Mouse (Mus musculus) stomach, embryonic 14.5 days (tissue): ENCODE data around the gene Slc25a51. TPM values are rescaled to one million over a fixed set of nuclear protein-coding genes. Genes with fewer than 3 reads are reported as not detected.

Source experiments
- ATAC-seq: fragments of 200-750 bp; cut with Nextera tagmentation; 2 replicates; pipeline ENCODE4 v1.8.0; 2017; ENCODE audit warnings: low read depth, moderate TSS enrichment; ENCODE audit not compliant: insufficient number of reproducible peaks, insufficient read depth, low FRiP score
- H3K27ac ChIP-seq: fragments of 300-500 bp; sonication (generic); 2 replicates; pipeline ENCODE4 v1.5.1; 2014; ENCODE audit warnings: mild to moderate bottlenecking, low read length, moderate library complexity, mixed read lengths
- H3K27me3 ChIP-seq: fragments of 300-500 bp; sonication (generic); 2 replicates; pipeline ENCODE4 v1.6.1; 2014; ENCODE audit warnings: low read length, control low read depth, mixed read lengths; ENCODE audit not compliant: control insufficient read depth, insufficient read depth
- H3K36me3 ChIP-seq: fragments of 300-500 bp; sonication (generic); 2 replicates; pipeline ENCODE4 v1.6.1; 2014; ENCODE audit warnings: mild to moderate bottlenecking, control low read depth, low read length, moderate library complexity, mixed read lengths; ENCODE audit not compliant: control insufficient read depth, insufficient read depth
- H3K4me1 ChIP-seq: fragments of 300-500 bp; sonication (generic); 2 replicates; pipeline ENCODE4 v1.6.1; 2014; ENCODE audit warnings: low read length, control low read depth, mixed read lengths; ENCODE audit not compliant: control insufficient read depth, insufficient read depth
- H3K4me2 ChIP-seq: fragments of 300-500 bp; sonication (generic); replicated peaks from 2 replicates; pipeline ENCODE4 v1.6.1; 2014; ENCODE audit warnings: low read depth, low read length, control low read depth
- H3K4me3 ChIP-seq: fragments of 300-500 bp; sonication (generic); 2 replicates; pipeline ENCODE4 v1.5.1; 2014; ENCODE audit warnings: low read depth, low read length, control low read depth
- H3K9ac ChIP-seq: fragments of 300-500 bp; sonication (generic); replicated peaks from 2 replicates; pipeline ENCODE4 v1.6.1; 2014; ENCODE audit warnings: low read depth, mild to moderate bottlenecking, control low read depth, low read length, moderate library complexity, mixed read lengths
- H3K9me3 ChIP-seq: fragments of 300-500 bp; sonication (generic); 2 replicates; pipeline ENCODE4 v1.6.1; 2016; ENCODE audit warnings: low read depth, low read length, control low read depth; ENCODE audit not compliant: control insufficient read depth
- WGBS: fragments of 180-500 bp; shearing (Covaris S2); extraction: QIAGEN DNeasy Blood & Tissue Kit; methylation state at CpG from one replicate; pipeline ENCODE4 v1.1.7; 2014; 5-methylcytosine and 5-hydroxymethylcytosine counted together
- polyA plus RNA-seq: library from polyadenylated mRNA; unstranded; fragments of >200 nt; fragmentation: Nextera tagmentation; extraction: Ambion mirVana; gene quantifications from 2 replicates; pipeline ENCODE4 v1.2.1, GENCODE M21; 2014

Gene Slc25a51
- polyA plus RNA-seq, 1 experiment from 2014 or later: 63.4 TPM

GRCm38 (mm10) chr4:45421519-45422260 lies 13.1 kb upstream of the Slc25a51 start:
- H3K4me1 ChIP-seq: peaks cover 10% of the 10 kb centered on the region; the same call in 1 of the 2 replicates
- no peak overlapping the region; the same call in 1 of the 2 replicates for H3K27ac ChIP-seq
- H3K4me2 ChIP-seq: no peak overlapping the region
- no peak for ATAC-seq
- H3K4me3 ChIP-seq: no peak overlapping the region
- no peaks in the 10 kb centered on the region for H3K9me3 ChIP-seq
- H3K9ac ChIP-seq: no peak overlapping the region
- H3K27me3 ChIP-seq: no peaks in the 10 kb centered on the region
- 80% methylated on average over 11 of the region's 11 CpGs for WGBS
- no peaks in the 10 kb centered on the region for H3K36me3 ChIP-seq

GRCm38 (mm10) chr4:45420733-45421132 lies 12.2 kb upstream of the Slc25a51 start:
- Histone ChIP-seq H3K4me2 (no peak overlapping the region), H3K9me3 (no peaks in the 10 kb centered on the region), H3K36me3 (no peaks in the 10 kb centered on the region), H3K27me3 (no peaks in the 10 kb centered on the region), H3K27ac (no peak overlapping the region), H3K4me1 (peaks cover 10% of the 10 kb centered on the region; the same call in 1 of the 2 replicates), H3K9ac (no peak overlapping the region), H3K4me3 (no peak overlapping the region)
- 64% methylated on average over 3 of the region's 3 CpGs for WGBS
- no peak for ATAC-seq

GRCm38 (mm10) chr4:45419051-45419450 lies 10.5 kb upstream of the Slc25a51 start:
- H3K9me3 ChIP-seq: no peaks in the 10 kb centered on the region
- no peak overlapping the region for H3K27ac ChIP-seq
- WGBS: 81% methylated on average over 4 of the region's 4 CpGs
- H3K4me1 ChIP-seq: peaks cover 9% of the 10 kb centered on the region; the same call in 1 of the 2 replicates
- no peaks in the 10 kb centered on the region for H3K27me3 ChIP-seq
- no peak overlapping the region for H3K4me2 ChIP-seq
- ATAC-seq: no peak
- no peak overlapping the region for H3K9ac ChIP-seq
- H3K4me3 ChIP-seq: no peak overlapping the region
- no peaks in the 10 kb centered on the region for H3K36me3 ChIP-seq

GRCm38 (mm10) chr4:45418229-45418950 lies 9.8 kb upstream of the Slc25a51 start:
- no peaks in the 10 kb centered on the region for H3K9me3 ChIP-seq
- no peak overlapping the region for H3K27ac ChIP-seq
- peaks cover 3% of the 10 kb centered on the region; the same call in 1 of the 2 replicates for H3K4me1 ChIP-seq
- no peaks in the 10 kb centered on the region for H3K36me3 ChIP-seq
- 23% methylated on average over 11 of the region's 11 CpGs for WGBS
- peak; percentile 20; the same call in 1 of the 2 replicates for ATAC-seq
- no peaks in the 10 kb centered on the region for H3K27me3 ChIP-seq
- H3K9ac ChIP-seq: no peak overlapping the region; the same call in 1 of the 2 replicates
- H3K4me2 ChIP-seq: no peak overlapping the region
- H3K4me3 ChIP-seq: no peak overlapping the region

- no peak overlapping the region for H3K4me3 ChIP-seq
- H3K9ac ChIP-seq: no peak overlapping the region
- no peak overlapping the region for H3K27ac ChIP-seq
- H3K4me2 ChIP-seq: no peak overlapping the region
- H3K36me3 ChIP-seq: no peaks in the 10 kb centered on the region
- no peak for ATAC-seq
- 66% methylated on average over 7 of the region's 7 CpGs for WGBS
- H3K9me3 ChIP-seq: no peaks in the 10 kb centered on the region
- H3K27me3 ChIP-seq: no peaks in the 10 kb centered on the region
- 0 out of 2 replicates have a peak, but pooled peaks cover 3% of the 10 kb centered on the region for H3K4me1 ChIP-seq
Measured at GRCm38 (mm10) chr4:45416314-45416713, 7.7 kb upstream of the Slc25a51 start.

- H3K27ac ChIP-seq: no peak overlapping the region
- H3K36me3 ChIP-seq: no peaks in the 10 kb centered on the region
- no peak overlapping the region for H3K9ac ChIP-seq
- no peaks in the 10 kb centered on the region for H3K9me3 ChIP-seq
- no peak overlapping the region for H3K4me2 ChIP-seq
- H3K4me3 ChIP-seq: no peak overlapping the region
- no peaks in the 10 kb centered on the region for H3K27me3 ChIP-seq
- 0 out of 2 replicates have a peak, but pooled peaks cover 2% of the 10 kb centered on the region for H3K4me1 ChIP-seq
- WGBS: 66% methylated on average over 9 of the region's 9 CpGs
- no peak for ATAC-seq
Measured at GRCm38 (mm10) chr4:45413674-45414338, 5.2 kb upstream of the Slc25a51 start.

- Histone ChIP-seq H3K36me3 (no peaks in the 10 kb centered on the region), H3K4me1 (peaks cover 2% of the 10 kb centered on the region; the same call in 1 of the 2 replicates), H3K27ac (no peak overlapping the region), H3K9me3 (no peaks in the 10 kb centered on the region), H3K9ac (no peak overlapping the region), H3K4me2 (no peak overlapping the region), H3K27me3 (no peaks in the 10 kb centered on the region), H3K4me3 (no peak overlapping the region)
- no peak for ATAC-seq
- WGBS: 58% methylated on average over 16 of the region's 16 CpGs
Measured at GRCm38 (mm10) chr4:45412433-45413192, 4.0 kb upstream of the Slc25a51 start.
